In the genomic region with DNA sequence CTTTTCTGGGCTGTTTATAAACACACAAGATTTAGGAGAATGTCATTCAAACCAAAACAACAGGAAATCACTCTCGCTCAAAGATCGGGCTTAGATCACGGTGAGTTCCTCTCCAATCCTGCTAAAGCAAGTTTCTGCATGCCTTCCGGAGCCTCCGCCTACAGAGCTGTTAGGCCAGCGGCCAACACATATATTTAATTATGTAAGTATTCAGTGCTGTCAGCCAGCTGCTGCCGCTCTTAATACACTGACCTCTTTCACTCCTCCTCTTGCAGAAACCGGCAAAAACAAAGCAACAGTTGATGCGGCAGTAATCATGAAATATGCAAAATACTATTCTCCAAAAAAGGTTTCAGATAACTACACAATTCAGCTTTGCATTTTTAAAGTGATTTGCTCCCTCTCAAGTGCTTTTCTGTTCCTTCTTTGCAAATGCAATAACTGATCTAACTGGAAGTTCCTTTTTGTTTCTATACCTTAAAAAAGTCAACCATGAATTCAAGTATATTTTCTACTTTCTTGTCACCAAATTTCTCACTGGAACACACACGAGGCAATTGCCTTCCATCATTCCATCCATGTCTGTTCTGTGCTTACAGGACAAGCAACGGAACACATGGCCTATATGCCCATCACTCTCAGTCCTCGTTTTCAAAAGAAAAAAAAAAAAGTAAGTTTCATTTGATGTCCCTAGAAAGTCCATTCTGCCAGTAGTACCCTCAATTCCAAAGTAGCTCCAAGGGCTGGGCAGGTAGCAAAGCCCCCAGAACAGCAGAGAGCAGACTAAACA, we compare ENCODE assay signal across 9 mouse cellular contexts.
DNase-seq lines count a peak whose midpoint lies in the region; ATAC-seq and TF ChIP-seq lines count a peak whose summit lies in the region.
"Had no signal": no experiment of that assay in that cellular context is flagged by ENCODE, and none has a peak within 500 bp of the region (broad histone marks: within the 10 kb centered on the region; RNA-seq: fewer than 3 reads in every experiment).

No protein-coding gene starts in this region.

- no peak overlapping the region for H3K9ac ChIP-seq in limb, embryonic 13.5 days
- H3K9ac ChIP-seq in neural tube, embryonic 14.5 days (replicated peaks; ENCODE audit: low read depth, low read length): no peak overlapping the region
- H3K9ac ChIP-seq: liver, embryonic 14.5 days had no signal

- H3K9me3 ChIP-seq in limb, embryonic 13.5 days: no peaks in the 10 kb centered on the region
- no peaks in the 10 kb centered on the region for H3K9me3 ChIP-seq in neural tube, embryonic 14.5 days (ENCODE audit: control insufficient read depth, low read length)

- peaks cover 13% of the 10 kb centered on the region for H3K4me1 ChIP-seq in lung, adult 2 months (ENCODE audit: control insufficient read depth, insufficient read depth, low read length)
- H3K4me1 ChIP-seq in limb, embryonic 13.5 days: peaks cover 44% of the 10 kb centered on the region
- no peaks in the 10 kb centered on the region for H3K4me1 ChIP-seq in neural tube, embryonic 14.5 days (ENCODE audit: control insufficient read depth, insufficient read depth, low read length)

- H3K27me3 ChIP-seq in limb, embryonic 13.5 days: no peaks in the 10 kb centered on the region
- no peaks in the 10 kb centered on the region for H3K27me3 ChIP-seq in neural tube, embryonic 14.5 days (ENCODE audit: control insufficient read depth, insufficient read depth, low read length)

- no peak overlapping the region for H3K4me3 ChIP-seq in lung, adult 2 months (replicated peaks; ENCODE audit: extremely low read depth, low read depth, low read length)
- H3K4me3 ChIP-seq in limb, embryonic 13.5 days: no peak overlapping the region
- H3K4me3 ChIP-seq in neural tube, embryonic 14.5 days (ENCODE audit: low read depth, low read length): no peak overlapping the region

- TF ChIP-seq CTCF in lung, adult 2 months (IDR thresholded peaks at IDR 0.05; ENCODE audit: insufficient read depth, low read length): no peak

- H3K27ac ChIP-seq in limb, embryonic 13.5 days: no peak overlapping the region; the same call in 1 of the 2 replicates
- H3K27ac ChIP-seq in neural tube, embryonic 14.5 days (ENCODE audit: low read depth, low read length): no peak overlapping the region
- H3K27ac ChIP-seq: liver, embryonic 14.5 days had no signal

- ATAC-seq in limb, embryonic 13.5 days (ENCODE audit: low FRiP score, low read depth): peak; percentile 67
- ATAC-seq in neural tube, embryonic 14.5 days (ENCODE audit: low read depth): peak; percentile 74; the same call in 1 of the 2 replicates

- H3K36me3 ChIP-seq in limb, embryonic 13.5 days: no peaks in the 10 kb centered on the region
- no peaks in the 10 kb centered on the region for H3K36me3 ChIP-seq in neural tube, embryonic 14.5 days (ENCODE audit: control insufficient read depth, insufficient read depth, low read length)

- WGBS in lung, adult 2 months: 12% methylated on average over 12 of the region's 12 CpGs
- 20% methylated on average over 12 of the region's 12 CpGs for WGBS in limb, embryonic 13.5 days
- WGBS in neural tube, embryonic 14.5 days: 11% methylated on average over 12 of the region's 12 CpGs

- peak overlapping the region; percentile 41 for H3K4me2 ChIP-seq in limb, embryonic 13.5 days (replicated peaks)
- no peak overlapping the region for H3K4me2 ChIP-seq in neural tube, embryonic 14.5 days (ENCODE audit: low read depth, low read length)

- TF ChIP-seq POLR2A in lung, adult 2 months (IDR thresholded peaks at IDR 0.05; ENCODE audit: borderline replicate concordance, extremely low read depth, low read depth, low read length): no peak

- peak; percentile 55 to 70 for DNase-seq in lung, adult 18-20 months
- no peak for DNase-seq in lung, adult 2 months
- peak; percentile 52 for DNase-seq in adrenal gland, postnatal 10 days
- DNase-seq in frontal cortex, postnatal 36 days (ENCODE audit: low spot score in 2 of 2): peak; percentile 40 to 65
- peak; percentile 74 for DNase-seq in kidney, adult 11 months
- no peak for DNase-seq in cerebellum, adult 18-20 months

Comparison
In these comparisons a context has a peak if more than half of its experiments do, and no peak if none do; other contexts are left out.
1. DNase-seq: peak in lung, adult 18-20 months (2 of 2), adrenal gland, postnatal 10 days (single experiment), frontal cortex, postnatal 36 days (2 of 2) and kidney, adult 11 months (single experiment); none in lung, adult 2 months (single experiment) and cerebellum, adult 18-20 months (0 of 2).